Mouse (Mus musculus) CH12.LX (cell line): ENCODE data around the gene Cfap126. TPM values are rescaled to one million over a fixed set of nuclear protein-coding genes. Genes with fewer than 3 reads are reported as not detected.
A peak's percentile ranks its signal among the peaks of the same experiment; 100 is the strongest.
"Not testable (repeated sequence)": the region's sequence is repeated elsewhere in the genome, so short reads cannot be mapped to it uniquely, and the experiment has no call there.

Experiments used
- DNase-seq: peaks from one replicate; pipeline ENCODE4 v3.0.0-alpha.2; 2013; ENCODE audit errors: extremely low read depth
- H3K27ac ChIP-seq: 2 replicates; pipeline ENCODE4 v1.5.1; 2012; ENCODE audit warnings: low read depth, mild to moderate bottlenecking, control low read depth, moderate library complexity; ENCODE audit not compliant: insufficient read depth
- H3K27me3 ChIP-seq: replicated peaks from 2 replicates; pipeline ENCODE3; 2012; ENCODE audit warnings: inconsistent platforms
- H3K36me3 ChIP-seq, 2 experiments: replicated peaks in 1 of 2; 2 replicates each; pipeline versions ENCODE3 to v1.6.1; 2012; ENCODE audit warnings: inconsistent platforms in 1 of 2, low read length in 1 of 2, mild to moderate bottlenecking in 1 of 2, mixed read lengths in 1 of 2, moderate library complexity in 1 of 2; ENCODE audit not compliant: control insufficient read depth in 1 of 2, insufficient read depth in 1 of 2
- H3K4me1 ChIP-seq, 2 experiments: 2 replicates each; pipeline ENCODE4 v1.6.1; 2012; ENCODE audit warnings: inconsistent platforms in 1 of 2, moderate library complexity in 1 of 2; ENCODE audit not compliant: insufficient read depth in 2 of 2, control insufficient read depth in 1 of 2
- H3K4me2 ChIP-seq: 2 replicates; pipeline ENCODE4 v1.6.1; 2012; ENCODE audit warnings: low read depth, mild to moderate bottlenecking, control low read depth; ENCODE audit not compliant: poor library complexity, insufficient read depth, severe bottlenecking
- H3K4me3 ChIP-seq, 3 experiments: fragments of 150-350 bp in 1 of 3; sonication (generic) in 1 of 3; replicated peaks in 1 of 3; 2 replicates each; pipeline versions ENCODE3 to v1.5.1; 2011 to 2012; ENCODE audit warnings: low read depth in 2 of 3, low read length in 2 of 3, mild to moderate bottlenecking in 2 of 3, moderate library complexity in 2 of 3, control low read depth in 1 of 3, improper control_type of control experiment in 1 of 3, inconsistent platforms in 1 of 3, mixed read lengths in 1 of 3; ENCODE audit not compliant: poor library complexity in 1 of 3
- H3K79me2 ChIP-seq: replicated peaks from 2 replicates; pipeline ENCODE4 v1.6.1; 2012; ENCODE audit warnings: mild to moderate bottlenecking, moderate library complexity; ENCODE audit not compliant: control insufficient read depth, poor library complexity, insufficient read depth, severe bottlenecking; ENCODE audit errors: extremely low read depth
- H3K9ac ChIP-seq: 2 replicates; pipeline ENCODE4 v1.6.1; 2012; ENCODE audit warnings: low read depth, mild to moderate bottlenecking, control low read depth, moderate library complexity; ENCODE audit not compliant: insufficient read depth
- H3K9me3 ChIP-seq: replicated peaks from 2 replicates; pipeline ENCODE3; 2012; ENCODE audit warnings: low read length, inconsistent platforms, mixed read lengths
- BHLHE40 ChIP-seq: IDR thresholded peaks from 2 replicates; pipeline ENCODE4 v1.6.1; 2011; ENCODE audit warnings: mild to moderate bottlenecking, low read depth, low read length, improper control_type of control experiment
- CHD2 ChIP-seq: IDR thresholded peaks from 2 replicates; pipeline ENCODE4 v1.6.1; 2011; ENCODE audit warnings: low read length, improper control_type of control experiment
- CTCF ChIP-seq, 2 experiments: IDR thresholded peaks in 1 of 2; conservative IDR thresholded peaks in 1 of 2; 2 replicates each; pipeline ENCODE4 v1.5.1; 2011 to 2012; ENCODE audit warnings: low read depth in 2 of 2, low read length in 2 of 2, improper control_type of control experiment in 1 of 2, inconsistent platforms in 1 of 2, mild to moderate bottlenecking in 1 of 2, moderate library complexity in 1 of 2
- ELF1 ChIP-seq: IDR thresholded peaks from 2 replicates; pipeline ENCODE4 v1.6.1; 2014; ENCODE audit warnings: low read depth, mild to moderate bottlenecking, inconsistent platforms, low read length, improper control_type of control experiment
- GABPA ChIP-seq: IDR thresholded peaks from 2 replicates; pipeline ENCODE4 v1.6.1; 2012; ENCODE audit warnings: low read depth, low read length, improper control_type of control experiment, inconsistent platforms; ENCODE audit not compliant: insufficient replicate concordance
- HCFC1 ChIP-seq: IDR thresholded peaks from 2 replicates; pipeline ENCODE4 v1.6.1; 2012; ENCODE audit warnings: low read depth, mild to moderate bottlenecking, inconsistent platforms, low read length, improper control_type of control experiment
- IRF4 ChIP-seq: IDR thresholded peaks from 2 replicates; pipeline ENCODE4 v1.6.1; 2014; ENCODE audit warnings: low read depth, mild to moderate bottlenecking, inconsistent platforms, low read length, improper control_type of control experiment
- JUN ChIP-seq: IDR thresholded peaks from 2 replicates; pipeline ENCODE4 v1.6.1; 2011; ENCODE audit warnings: low read depth, mild to moderate bottlenecking, low read length, improper control_type of control experiment, moderate library complexity; ENCODE audit not compliant: insufficient read depth
- JUND ChIP-seq: conservative IDR thresholded peaks from 2 replicates; pipeline ENCODE4 v1.6.1; 2011; ENCODE audit warnings: low read depth, low read length, improper control_type of control experiment
- MAX ChIP-seq: IDR thresholded peaks from 2 replicates; pipeline ENCODE4 v1.6.1; 2011; ENCODE audit warnings: low read length, improper control_type of control experiment
- MAZ ChIP-seq: IDR thresholded peaks from 2 replicates; pipeline ENCODE4 v1.6.1; 2012; ENCODE audit warnings: low read depth, mild to moderate bottlenecking, inconsistent platforms, low read length, improper control_type of control experiment, moderate library complexity
- MEF2A ChIP-seq: IDR thresholded peaks from 2 replicates; pipeline ENCODE4 v1.6.1; 2014; ENCODE audit warnings: low read depth, mild to moderate bottlenecking, inconsistent platforms, low read length, improper control_type of control experiment, borderline replicate concordance
- MXI1 ChIP-seq: IDR thresholded peaks from 2 replicates; pipeline ENCODE4 v1.6.1; 2011; ENCODE audit warnings: mild to moderate bottlenecking, low read depth, low read length, improper control_type of control experiment
- MYC ChIP-seq: IDR thresholded peaks from 2 replicates; pipeline ENCODE4 v1.6.1; 2011; ENCODE audit warnings: low read depth, mild to moderate bottlenecking, improper control_type of control experiment, low read length
- NELFE ChIP-seq: IDR thresholded peaks from 2 replicates; pipeline ENCODE4 v1.6.1; 2011; ENCODE audit warnings: low read depth, low read length, improper control_type of control experiment
- POLR2A ChIP-seq: IDR thresholded peaks from 2 replicates; pipeline ENCODE4 v1.6.1; 2011; ENCODE audit warnings: low read depth, mild to moderate bottlenecking, improper control_type of control experiment, low read length
- POLR2AphosphoS2 ChIP-seq: IDR thresholded peaks from 2 replicates; pipeline ENCODE4 v1.6.1; 2011; ENCODE audit warnings: low read depth, low read length, improper control_type of control experiment
- SMC3 ChIP-seq: IDR thresholded peaks from 2 replicates; pipeline ENCODE4 v1.6.1; 2011; ENCODE audit warnings: low read depth, low read length, improper control_type of control experiment
- UBTF ChIP-seq: IDR thresholded peaks from 2 replicates; pipeline ENCODE4 v1.6.1; 2012; ENCODE audit warnings: low read depth, mild to moderate bottlenecking, inconsistent platforms, low read length, improper control_type of control experiment, moderate library complexity
- ZKSCAN1 ChIP-seq: IDR thresholded peaks from 2 replicates; pipeline ENCODE4 v1.6.1; 2012; ENCODE audit warnings: low read depth, inconsistent platforms, low read length, improper control_type of control experiment, borderline replicate concordance
- ZMIZ1 ChIP-seq: IDR thresholded peaks from 2 replicates; pipeline ENCODE4 v1.6.1; 2012; ENCODE audit warnings: low read depth, mild to moderate bottlenecking, inconsistent platforms, low read length, improper control_type of control experiment
- ZNF384 ChIP-seq: IDR thresholded peaks from 2 replicates; pipeline ENCODE4 v1.6.1; 2012; ENCODE audit warnings: low read depth, low read length, improper control_type of control experiment, inconsistent platforms
- dilution Hi-C: fragments of 300-500 bp; cut with MboI; formaldehyde crosslinking; loops from 2 replicates; pipeline ENCODE4 v1.14.3; 2020; ENCODE audit warnings: low sequenced_read_pairs; ENCODE audit not compliant: extremely low pct_unique_long_range_greater_than_20kb, extremely low pct_ligation_motif_present
- in situ Hi-C: fragments of 300-500 bp; cut with MboI; formaldehyde crosslinking; loops from 3 replicates; pipeline ENCODE4 v1.14.3; 2019; ENCODE audit warnings: low sequenced_read_pairs, low pct_ligation_motif_present, low pct_unique_long_range_greater_than_20kb, mixed read lengths
- polyA plus RNA-seq: library from polyadenylated mRNA; unstranded; fragments of >175 nt; gene quantifications from 2 replicates; pipeline ENCODE4 v1.2.1, GENCODE M21; 2012; ENCODE audit warnings: low read depth; ENCODE audit not compliant: insufficient read length
- total RNA-seq, 2 experiments: library from RNA; depleted of rRNA; stranded (reverse); fragments of 300-350 nt in 1 of 2; fragments of >200 nt in 1 of 2; gene quantifications; 2 replicates each; pipeline ENCODE4 v1.2.3; 2012 to 2014

The Cfap126 gene
- total and polyA plus RNA-seq, 3 experiments = 0.79 to 3.4 (median 2.0) TPM

DNA sequence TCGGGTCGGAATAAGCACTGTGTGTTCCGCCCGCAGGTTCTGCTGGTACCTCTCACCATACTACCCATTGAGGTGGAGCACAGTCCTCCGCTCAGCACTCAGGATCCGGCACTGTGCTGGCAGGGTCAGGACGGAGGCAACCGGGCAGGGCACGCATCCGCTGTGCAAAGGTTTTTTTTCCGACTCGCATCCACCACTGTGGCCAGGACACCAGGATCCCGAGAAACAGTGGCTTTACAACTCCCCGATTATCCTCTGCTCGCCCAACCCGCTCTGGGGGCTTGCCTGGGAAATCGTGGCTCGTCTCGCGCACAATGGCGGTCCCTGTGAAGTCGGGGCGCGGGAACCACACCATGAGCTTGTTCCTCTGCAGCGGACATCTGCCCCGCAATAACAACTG, 28.0 kb upstream of the Cfap126 start:
- in situ Hi-C loops = no loop called here
- Histone ChIP-seq H3K27me3 (no peaks in the 10 kb centered on the region), H3K27ac (no peak overlapping the region), H3K79me2 (no peaks in the 10 kb centered on the region), H3K4me2 (no peak overlapping the region), H3K9me3 (peaks cover 4% of the 10 kb centered on the region), H3K4me3 (no peak overlapping the region), H3K36me3 (no peaks in the 10 kb centered on the region), H3K9ac (no peak overlapping the region), H3K4me1 (no peaks in the 10 kb centered on the region)
- no peak for DNase-seq
- dilution Hi-C loops = no loop called here
- TF ChIP-seq JUND (no peak), HCFC1 (no peak), POLR2AphosphoS2 (no peak), POLR2A (no peak), CTCF (conservative IDR thresholded peaks at IDR 0.05 in 1 of 2, IDR thresholded peaks at IDR 0.05 in 1 of 2; ENCODE audit: low read depth in 2 of 2, low read length in 2 of 2) (no peak), IRF4 (no peak), MYC (no peak), ZNF384 (no peak), ZKSCAN1 (no peak), ZMIZ1 (no peak), JUN (no peak), ELF1 (no peak), GABPA (no peak), NELFE (no peak), MAZ (no peak), SMC3 (no peak), UBTF (no peak), BHLHE40 (no peak), MEF2A (no peak)

DNA sequence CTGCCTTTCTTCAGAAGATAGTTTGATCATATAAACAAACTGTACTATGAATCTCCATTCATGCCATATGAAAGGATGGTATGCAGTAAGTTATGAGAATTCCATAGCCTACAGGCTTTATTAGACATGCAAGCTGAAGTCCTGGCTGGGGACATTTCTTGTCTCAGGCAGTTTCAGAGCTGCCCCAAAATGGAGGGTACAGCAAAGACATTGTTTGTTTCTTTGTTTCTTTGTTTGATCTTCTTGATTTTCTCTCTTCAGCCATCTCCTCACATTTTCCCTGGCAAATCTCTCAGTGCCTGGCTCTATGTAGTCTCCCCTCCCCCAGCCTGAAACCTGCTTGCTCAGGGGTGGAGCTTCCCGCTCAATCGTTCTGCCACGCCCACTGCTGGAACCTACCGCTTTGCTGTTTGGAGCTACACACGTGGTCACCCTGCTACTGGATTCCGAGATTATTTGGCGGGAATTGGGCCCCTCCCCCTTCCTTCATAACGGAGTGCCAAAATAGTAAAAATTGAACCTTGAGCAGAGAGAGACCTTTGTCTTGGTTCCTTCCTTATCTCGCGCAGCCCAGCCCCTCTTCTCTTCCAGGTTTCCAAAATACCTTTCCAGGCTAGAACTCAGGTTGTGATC, 25.4 kb upstream of the Cfap126 start:
- not testable (repeated sequence) for H3K4me1 ChIP-seq

More for the DNA sequence above, 25.4 kb upstream of the Cfap126 start:
- in situ Hi-C loops, dilution Hi-C loops, H3K4me2 ChIP-seq, H3K36me3 ChIP-seq, H3K9me3 ChIP-seq, H3K9ac ChIP-seq, H3K27ac ChIP-seq, H3K79me2 ChIP-seq, H3K27me3 ChIP-seq, H3K4me3 ChIP-seq, DNase-seq: not testable (repeated sequence)
- peak; percentile 43; the same call in 1 of the 2 replicates for TF ChIP-seq CHD2
- 0 out of 2 replicates have a peak, but pooled peaks have one; percentile 31 for TF ChIP-seq MAX
- 0 out of 2 replicates have a peak, but pooled peaks have one; percentile 27 for TF ChIP-seq MXI1
